Mouse (Mus musculus) gonadal fat pad, adult 2 months (tissue): ENCODE measurements at regions not wholly inside any gene's neighbourhood (a gene's known extent, or its start where the extent isn't known, plus 50 kb on each side); places are given as distances from the start of the nearest gene placed in this dataset.

Source experiments
- DNase-seq: peaks from one replicate; pipeline ENCODE4 v3.0.0-alpha.2; 2012; ENCODE audit warnings: low read depth

- no peak for DNase-seq
Measured at GRCm38 (mm10) chr15:29762191-29762590, 410.2 kb upstream of the Ctnnd2 start.

DNA sequence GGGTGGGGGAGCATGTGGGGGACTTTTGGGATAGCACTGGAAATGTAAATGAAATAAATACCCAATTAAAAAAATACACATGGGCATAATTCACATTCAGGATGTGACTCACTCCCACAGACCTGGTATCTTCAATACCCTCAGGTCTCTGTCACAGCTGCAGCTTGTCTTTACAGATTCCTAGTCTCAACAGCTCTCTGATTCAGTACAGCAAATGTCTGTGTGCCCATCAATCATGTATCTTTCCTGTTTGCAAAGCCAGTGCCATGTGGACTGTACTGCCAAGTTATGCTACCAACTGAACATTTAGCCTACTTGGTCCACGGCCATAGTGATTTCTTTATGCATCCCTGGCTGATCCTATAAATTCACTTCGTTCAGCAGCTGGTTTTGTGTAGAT lies 396.0 kb upstream of the Ctnnd2 start:
- DNase-seq: peak; percentile 1

DNA sequence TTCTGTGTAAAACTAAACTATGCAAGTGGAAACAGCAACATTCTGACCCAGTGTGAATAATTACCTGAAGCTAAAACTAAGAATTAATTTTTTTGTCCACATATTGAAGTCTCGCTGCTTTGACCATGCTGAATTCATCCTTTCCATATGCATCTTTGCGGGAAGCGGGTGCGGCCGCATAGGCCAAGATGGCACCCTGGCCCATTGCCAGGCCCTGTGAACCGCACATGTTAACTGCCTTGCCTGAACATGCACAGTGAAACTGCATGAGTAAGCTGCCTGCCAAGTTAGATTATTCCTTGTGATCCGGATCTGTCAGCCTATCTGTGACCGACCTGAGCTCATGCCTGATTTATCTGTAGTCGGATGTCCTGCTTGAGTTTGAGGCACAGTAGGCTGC lies 373.8 kb upstream of the Ctnnd2 start:
- no peak for DNase-seq

DNA sequence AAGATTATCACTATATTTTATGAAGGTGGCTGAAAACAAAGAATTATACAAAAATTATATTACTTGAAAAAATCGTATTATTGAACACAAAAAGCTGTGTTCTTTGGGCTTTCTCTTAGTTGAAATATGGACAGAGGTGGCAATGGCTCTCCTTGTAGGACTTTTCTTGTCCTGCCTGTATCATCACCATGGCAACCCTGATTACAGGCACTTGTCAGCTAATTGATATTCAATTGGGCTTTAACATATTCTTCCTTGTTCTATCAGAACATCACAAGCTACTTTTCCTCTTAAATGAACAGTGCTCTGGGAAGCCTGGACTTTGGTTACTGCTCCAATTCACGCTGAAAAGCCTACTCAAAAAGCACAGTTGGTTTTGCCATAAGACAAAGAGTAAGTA lies 349.1 kb upstream of the Ctnnd2 start:
- DNase-seq: no peak

DNA sequence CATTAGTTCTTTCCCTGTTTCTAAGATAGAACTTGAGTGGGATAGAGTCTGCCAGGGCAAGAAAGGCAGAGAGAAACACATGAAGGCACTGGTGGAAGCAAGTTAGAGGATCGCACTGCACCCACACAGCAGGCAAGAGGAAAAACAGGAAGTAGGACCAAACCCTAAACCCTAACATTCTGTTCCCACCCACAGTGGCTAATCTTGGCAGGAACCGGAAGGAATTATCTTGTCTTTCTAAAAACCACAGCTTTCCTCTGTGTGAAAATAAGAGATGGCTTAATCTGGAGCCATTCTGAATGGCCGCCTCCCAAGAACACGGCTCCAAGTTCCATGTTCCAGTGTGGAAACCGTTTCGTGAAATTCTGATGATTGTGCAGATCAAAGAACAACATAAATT lies 348.2 kb upstream of the Ctnnd2 start:
- no peak for DNase-seq

DNA sequence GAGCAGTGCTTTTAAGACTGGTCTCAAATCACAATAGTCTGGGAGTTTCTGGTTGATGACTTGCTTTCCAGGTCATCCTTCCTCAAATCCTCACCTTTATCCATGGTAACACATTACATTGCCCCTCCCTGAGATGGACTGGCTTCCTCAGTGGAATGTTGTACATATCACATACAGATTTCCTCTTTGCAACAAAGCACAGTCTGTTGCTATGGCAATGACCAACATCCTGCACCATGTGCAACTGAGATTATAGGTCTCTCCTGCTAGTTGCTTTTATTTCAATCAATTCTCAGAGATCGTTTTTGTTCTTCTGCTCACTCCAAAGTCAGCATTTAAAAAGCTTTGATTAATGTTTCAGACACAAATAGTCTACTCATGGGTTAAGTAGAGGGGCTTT lies 344.3 kb upstream of the Ctnnd2 start:
- no peak for DNase-seq

GRCm38 (mm10) chr15:29828570-29828969 lies 343.8 kb upstream of the Ctnnd2 start:
- no peak for DNase-seq
